Mouse (Mus musculus) kidney, embryonic 16.5 days (tissue): ENCODE measurements around the gene Ttc21a. TPM values are rescaled to one million over a fixed set of nuclear protein-coding genes. Genes with fewer than 3 reads are reported as not detected.
A peak's percentile ranks its signal among the peaks of the same experiment; 100 is the strongest.

Experiments
- ATAC-seq: fragments of 200-750 bp; cut with Nextera tagmentation; 2 replicates; pipeline ENCODE4 v1.8.0; 2017; ENCODE audit warnings: moderate TSS enrichment; ENCODE audit not compliant: low FRiP score, low TSS enrichment
- H3K27ac ChIP-seq: fragments of 300-500 bp; sonication (generic); 2 replicates; pipeline ENCODE4 v1.5.1; 2014; ENCODE audit warnings: low read length
- H3K27me3 ChIP-seq: fragments of 300-500 bp; sonication (generic); 2 replicates; pipeline ENCODE4 v1.6.1; 2014; ENCODE audit warnings: low read length, control low read depth, mixed read lengths; ENCODE audit not compliant: insufficient read depth
- H3K36me3 ChIP-seq: fragments of 300-500 bp; sonication (generic); 2 replicates; pipeline ENCODE4 v1.6.1; 2014; ENCODE audit warnings: low read length, control low read depth, mixed read lengths; ENCODE audit not compliant: insufficient read depth
- H3K4me1 ChIP-seq: fragments of 300-500 bp; sonication (generic); 2 replicates; pipeline ENCODE4 v1.6.1; 2014; ENCODE audit warnings: low read length, control low read depth, mixed read lengths; ENCODE audit not compliant: insufficient read depth
- H3K4me2 ChIP-seq: fragments of 300-500 bp; sonication (generic); replicated peaks from 2 replicates; pipeline ENCODE4 v1.6.1; 2014; ENCODE audit warnings: low read depth, low read length
- H3K4me3 ChIP-seq: fragments of 300-500 bp; sonication (generic); 2 replicates; pipeline ENCODE4 v1.5.1; 2014; ENCODE audit warnings: mild to moderate bottlenecking, low read length
- H3K9ac ChIP-seq: fragments of 300-500 bp; sonication (generic); replicated peaks from 2 replicates; pipeline ENCODE4 v1.6.1; 2014; ENCODE audit warnings: low read length
- H3K9me3 ChIP-seq: fragments of 300-500 bp; sonication (generic); 2 replicates; pipeline ENCODE4 v1.6.1; 2016; ENCODE audit warnings: low read length, control low read depth
- WGBS: fragments of 180-500 bp; shearing (Covaris S2); extraction: QIAGEN DNeasy Blood & Tissue Kit; methylation state at CpG from one replicate; pipeline ENCODE4 v1.1.7; 2014; 5-methylcytosine and 5-hydroxymethylcytosine counted together
- polyA plus RNA-seq: library from polyadenylated mRNA; unstranded; fragments of >200 nt; fragmentation: Nextera tagmentation; extraction: Ambion mirVana; gene quantifications from 2 replicates; pipeline ENCODE4 v1.2.1, GENCODE M21; 2015

Gene Ttc21a
- 0.20 and 0.35 TPM in 2 replicates for polyA plus RNA-seq

DNA sequence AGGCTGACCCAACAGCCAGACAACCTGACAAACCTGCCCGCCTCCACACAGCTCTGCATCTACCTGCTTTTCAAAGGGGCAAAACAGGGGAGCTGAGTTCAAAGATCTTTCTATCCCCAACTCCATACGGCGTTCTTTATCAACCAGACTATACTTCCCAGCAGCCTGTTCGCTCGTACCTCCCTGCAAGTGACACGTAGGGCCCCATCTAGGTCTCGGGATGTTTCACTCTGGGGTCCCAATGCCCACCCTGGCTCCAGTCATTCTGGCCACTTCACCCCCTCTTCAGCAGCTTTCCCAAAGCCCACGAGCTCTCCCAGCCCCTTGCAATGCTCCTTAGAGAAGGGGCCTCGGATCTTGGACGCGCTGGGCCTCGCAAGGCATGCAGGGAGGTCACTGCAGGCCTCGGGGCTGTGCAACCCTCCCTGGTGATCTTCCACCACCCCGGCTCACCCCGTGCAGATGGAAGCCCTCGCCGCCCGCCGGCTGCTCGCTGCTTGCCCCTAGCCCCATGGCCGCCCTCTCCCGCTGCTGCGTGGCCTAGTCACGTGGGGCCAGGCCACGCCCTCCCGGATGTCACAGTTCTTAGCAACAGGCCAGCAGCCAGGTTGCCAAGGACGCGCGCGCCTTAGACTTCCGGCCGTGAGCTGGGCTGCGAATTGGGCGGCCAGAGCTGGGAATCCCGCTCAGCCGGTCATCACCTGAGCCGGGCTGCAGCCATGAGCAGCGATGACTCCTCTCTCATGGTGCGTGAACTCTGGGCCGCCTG is at the start of gene Ttc21a, which contains the start of gene Gorasp1:
TSS of gene Ttc21a (plus strand) at position 602 of the 769 bp plus-strand sequence.
TSS of gene Gorasp1 (minus strand) at position 561 of the 769 bp plus-strand sequence.
- peaks cover 17% of the 10 kb centered on the region for H3K4me1 ChIP-seq
- H3K4me3 ChIP-seq: peak within 1 kb of the TSS; percentile 79
- H3K4me2 ChIP-seq: peak within 1 kb of the TSS; percentile 86
- no peaks in the 10 kb centered on the region for H3K9me3 ChIP-seq
- H3K27me3 ChIP-seq: no peaks in the 10 kb centered on the region
- peak; percentile 96 for ATAC-seq
- H3K36me3 ChIP-seq: peaks cover 6% of the 10 kb centered on the region
- H3K9ac ChIP-seq: peak within 1 kb of the TSS; percentile 88
- H3K27ac ChIP-seq: peak within 1 kb of the TSS; percentile 80
- 2% methylated on average over 40 of the region's 40 CpGs for WGBS

- H3K4me2 ChIP-seq: no peak overlapping the region
- 0 out of 2 replicates have a peak, but pooled peaks cover 2% of the 10 kb centered on the region for H3K9me3 ChIP-seq
- ATAC-seq: peak; percentile 57; the same call in 1 of the 2 replicates
- 56% methylated on average over 2 of the region's 2 CpGs for WGBS
- H3K27me3 ChIP-seq: no peaks in the 10 kb centered on the region
- no peak overlapping the region for H3K4me3 ChIP-seq
- H3K4me1 ChIP-seq: 0 out of 2 replicates have a peak, but pooled peaks cover 1% of the 10 kb centered on the region
- H3K9ac ChIP-seq: no peak overlapping the region
- H3K27ac ChIP-seq: no peak overlapping the region
- no peaks in the 10 kb centered on the region for H3K36me3 ChIP-seq
Measured at GRCm38 (mm10) chr9:119888843-119889246, 48.6 kb upstream of the Ttc21a start.

GRCm38 (mm10) chr9:119889446-119889845 is 48.0 kb upstream of the Ttc21a start:
- H3K36me3 ChIP-seq: no peaks in the 10 kb centered on the region
- WGBS: 79% methylated on average over 9 of the region's 9 CpGs
- H3K27me3 ChIP-seq: no peaks in the 10 kb centered on the region
- no peak for ATAC-seq
- H3K4me2 ChIP-seq: no peak overlapping the region
- peak overlapping the region; percentile 65 for H3K27ac ChIP-seq
- 0 out of 2 replicates have a peak, but pooled peaks cover 7% of the 10 kb centered on the region for H3K4me1 ChIP-seq
- no peak overlapping the region for H3K4me3 ChIP-seq
- no peaks in the 10 kb centered on the region for H3K9me3 ChIP-seq
- no peak overlapping the region for H3K9ac ChIP-seq

DNA sequence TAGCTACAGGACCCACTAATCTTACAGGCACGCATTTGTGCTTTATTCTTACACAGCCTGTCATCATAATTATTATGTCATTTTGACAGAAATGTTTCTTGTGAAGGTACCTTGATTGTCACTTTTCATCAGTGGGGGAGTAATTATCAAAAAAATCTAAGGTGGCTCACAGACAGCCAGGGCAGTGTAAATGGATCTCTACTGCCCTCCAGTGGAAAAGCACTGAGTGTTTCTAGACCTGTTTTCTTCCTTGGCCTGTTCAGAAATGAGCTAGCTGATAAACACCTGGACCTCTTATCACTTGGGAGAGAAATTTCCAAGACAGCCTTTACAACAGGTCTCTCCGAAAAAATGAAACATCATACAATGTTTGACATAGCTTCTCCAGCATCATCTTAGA is 46.7 kb upstream of the Ttc21a start:
- Histone ChIP-seq H3K9ac (no peak overlapping the region), H3K27ac (no peak overlapping the region), H3K27me3 (no peaks in the 10 kb centered on the region), H3K36me3 (no peaks in the 10 kb centered on the region), H3K4me2 (no peak overlapping the region), H3K4me3 (no peak overlapping the region), H3K4me1 (peaks cover 11% of the 10 kb centered on the region), H3K9me3 (no peaks in the 10 kb centered on the region)
- 53% methylated on average over 2 of the region's 2 CpGs for WGBS
- ATAC-seq: no peak

DNA sequence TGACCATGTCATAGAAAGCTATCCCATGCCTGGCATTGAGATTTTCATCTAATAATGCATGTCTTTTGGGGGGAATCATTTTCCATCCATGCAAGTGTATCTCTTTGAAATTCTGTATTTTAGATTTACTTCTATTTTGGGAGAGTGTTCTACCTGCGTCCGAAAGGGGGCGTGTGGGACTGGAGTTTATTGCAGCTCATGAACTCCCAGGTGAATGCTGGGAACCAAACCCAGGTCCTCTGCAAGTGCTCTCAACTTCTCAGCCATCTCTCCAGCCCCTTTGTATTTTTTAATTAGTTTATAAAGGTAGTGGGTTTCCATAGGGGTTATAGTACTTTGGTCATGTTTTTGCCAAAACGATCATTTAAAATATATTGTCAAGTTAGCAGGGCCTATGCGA is 43.5 kb upstream of the Ttc21a start:
- Histone ChIP-seq H3K27me3 (no peaks in the 10 kb centered on the region), H3K9ac (peak overlapping the region; percentile 65; the same call in 1 of the 2 replicates), H3K4me3 (peak overlapping the region; percentile 88; the same call in 1 of the 2 replicates), H3K4me2 (peak overlapping the region; percentile 62), H3K27ac (no peak overlapping the region; the same call in 1 of the 2 replicates), H3K4me1 (peaks cover 16% of the 10 kb centered on the region), H3K9me3 (no peaks in the 10 kb centered on the region), H3K36me3 (no peaks in the 10 kb centered on the region)
- ATAC-seq: no peak
- WGBS: 82% methylated on average over 5 of the region's 5 CpGs

- Histone ChIP-seq H3K4me3 (peak within 1 kb of the TSS; percentile 88), H3K27me3 (no peaks in the 10 kb centered on the region), H3K9ac (peak within 1 kb of the TSS; percentile 92), H3K36me3 (no peaks in the 10 kb centered on the region), H3K9me3 (no peaks in the 10 kb centered on the region), H3K4me1 (peaks cover 16% of the 10 kb centered on the region), H3K27ac (peak within 1 kb of the TSS; percentile 81), H3K4me2 (peak within 1 kb of the TSS; percentile 92)
- WGBS: 4% methylated on average over 34 of the region's 34 CpGs
- peak; percentile 100 for ATAC-seq
Measured at GRCm38 (mm10) chr9:119894339-119895009, 42.9 kb upstream of the Ttc21a start, which contains the start of gene Wdr48. Wdr48 (plus strand) TSS chr9:119894878.

- Histone ChIP-seq H3K9me3 (no peaks in the 10 kb centered on the region), H3K36me3 (no peaks in the 10 kb centered on the region), H3K4me3 (peak overlapping the region; percentile 88), H3K27ac (peak overlapping the region; percentile 78), H3K4me2 (peak overlapping the region; percentile 92), H3K9ac (peak overlapping the region; percentile 92), H3K27me3 (no peaks in the 10 kb centered on the region), H3K4me1 (peaks cover 16% of the 10 kb centered on the region)
- ATAC-seq: peak; percentile 80
- WGBS: under 1% methylated on average over 53 of the region's 71 CpGs
Measured at GRCm38 (mm10) chr9:119895040-119895721, 42.2 kb upstream of the Ttc21a start.

- Histone ChIP-seq H3K27me3 (no peaks in the 10 kb centered on the region), H3K9ac (no peak overlapping the region), H3K36me3 (peaks cover 16% of the 10 kb centered on the region), H3K27ac (no peak overlapping the region), H3K4me1 (peaks cover 9% of the 10 kb centered on the region), H3K4me3 (no peak overlapping the region), H3K4me2 (no peak overlapping the region), H3K9me3 (no peaks in the 10 kb centered on the region)
- 84% methylated on average over 2 of the region's 2 CpGs for WGBS
- ATAC-seq: no peak
Measured at GRCm38 (mm10) chr9:119899446-119899845, 38.0 kb upstream of the Ttc21a start.

DNA sequence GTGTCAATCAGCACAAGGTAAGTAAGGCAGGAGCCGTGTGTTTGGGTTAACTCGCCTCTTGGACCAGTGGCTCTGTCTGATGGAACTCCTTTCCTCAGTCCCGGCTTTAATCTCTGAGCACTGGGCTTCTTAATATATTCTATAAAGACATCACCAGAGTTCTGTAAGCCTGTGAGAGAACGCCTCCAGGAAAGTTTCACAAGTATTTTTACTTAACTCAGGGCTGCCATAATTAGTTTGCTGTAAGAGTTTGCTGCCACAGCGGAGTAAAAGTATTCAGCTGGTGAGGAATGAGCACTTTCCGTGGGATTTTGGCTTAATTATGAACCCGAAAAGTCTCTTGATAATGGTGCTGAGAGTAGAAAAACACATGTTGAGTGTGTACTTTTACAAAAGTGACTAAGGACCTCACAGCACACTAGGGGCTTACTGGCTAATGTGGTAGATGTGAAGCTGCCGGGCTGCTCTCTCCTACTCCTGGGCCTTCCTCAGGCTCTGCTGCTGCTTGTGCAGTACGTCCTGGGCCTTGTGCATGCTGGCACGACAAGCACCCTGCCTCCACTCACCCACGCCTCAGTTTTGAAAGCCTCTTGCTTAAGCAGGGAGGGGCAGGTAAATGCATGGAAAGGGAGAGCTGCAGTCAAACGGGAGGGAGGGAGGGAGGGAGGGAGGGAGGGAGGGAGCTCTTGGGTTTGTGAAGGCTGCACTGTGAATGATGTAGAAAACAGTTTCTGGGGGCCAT is 34.8 kb upstream of the Ttc21a start:
- Histone ChIP-seq H3K4me2 (no peak overlapping the region), H3K4me3 (no peak overlapping the region), H3K36me3 (peaks cover 44% of the 10 kb centered on the region), H3K27me3 (no peaks in the 10 kb centered on the region), H3K4me1 (no peaks in the 10 kb centered on the region), H3K9ac (no peak overlapping the region), H3K9me3 (no peaks in the 10 kb centered on the region), H3K27ac (no peak overlapping the region)
- ATAC-seq: no peak
- WGBS: 85% methylated on average over 12 of the region's 12 CpGs
